Mouse (Mus musculus) limb, embryonic 14.5 days (tissue): ENCODE measurements around the gene Nfix. TPM values are rescaled to one million over a fixed set of nuclear protein-coding genes. Genes with fewer than 3 reads are reported as not detected.
A peak's percentile ranks its signal among the peaks of the same experiment; 100 is the strongest.

ENCODE experiments used
- ATAC-seq: fragments of 200-750 bp; cut with Nextera tagmentation; 2 replicates; pipeline ENCODE4 v1.8.0; 2017; ENCODE audit warnings: low read depth, moderate number of reproducible peaks, moderate TSS enrichment; ENCODE audit not compliant: low FRiP score
- DNase-seq: peaks from one replicate; pipeline ENCODE4 v3.0.0-alpha.2; 2015; ENCODE audit warnings: low spot score
- H3K27ac ChIP-seq: fragments of 300-500 bp; sonication (generic); replicated peaks from 2 replicates; pipeline ENCODE4 v1.5.1; 2014; ENCODE audit warnings: low read depth, mild to moderate bottlenecking, low read length, moderate library complexity, mixed read lengths
- H3K27me3 ChIP-seq: fragments of 300-500 bp; sonication (generic); 2 replicates; pipeline ENCODE4 v1.6.1; 2014; ENCODE audit warnings: low read length, mixed read lengths; ENCODE audit not compliant: control insufficient read depth, insufficient read depth
- H3K36me3 ChIP-seq: fragments of 300-500 bp; sonication (generic); 2 replicates; pipeline ENCODE4 v1.6.1; 2014; ENCODE audit warnings: mild to moderate bottlenecking, low read length, moderate library complexity, mixed read lengths; ENCODE audit not compliant: control insufficient read depth, insufficient read depth
- H3K4me1 ChIP-seq: fragments of 300-500 bp; sonication (generic); 2 replicates; pipeline ENCODE4 v1.6.1; 2014; ENCODE audit warnings: antibody characterized with exemption, low read length, mixed read lengths; ENCODE audit not compliant: control insufficient read depth, insufficient read depth
- H3K4me2 ChIP-seq: fragments of 300-500 bp; sonication (generic); replicated peaks from 2 replicates; pipeline ENCODE4 v1.6.1; 2014; ENCODE audit warnings: low read depth, mild to moderate bottlenecking, low read length, moderate library complexity; ENCODE audit not compliant: severe bottlenecking
- H3K4me3 ChIP-seq: fragments of 300-500 bp; sonication (generic); replicated peaks from 2 replicates; pipeline ENCODE4 v1.5.1; 2014; ENCODE audit warnings: low read length
- H3K9ac ChIP-seq: fragments of 300-500 bp; sonication (generic); 2 replicates; pipeline ENCODE4 v1.6.1; 2014; ENCODE audit warnings: mild to moderate bottlenecking, low read depth, low read length, moderate library complexity; ENCODE audit not compliant: severe bottlenecking
- H3K9me3 ChIP-seq: fragments of 300-500 bp; sonication (generic); 2 replicates; pipeline ENCODE4 v1.6.1; 2016; ENCODE audit warnings: low read length; ENCODE audit not compliant: control insufficient read depth
- POLR2A ChIP-seq: fragments of 200-500 bp; IDR thresholded peaks from 2 replicates; pipeline ENCODE4 v1.8.0; 2012; ENCODE audit warnings: inconsistent platforms, mild to moderate bottlenecking, moderate library complexity, borderline replicate concordance; ENCODE audit not compliant: insufficient read depth, insufficient read length; ENCODE audit errors: extremely low read depth
- WGBS: fragments of 180-500 bp; shearing (Covaris S2); extraction: QIAGEN DNeasy Blood & Tissue Kit; methylation state at CpG from one replicate; pipeline ENCODE4 v1.1.7; 2014; 5-methylcytosine and 5-hydroxymethylcytosine counted together
- polyA plus RNA-seq, 2 experiments: library from polyadenylated mRNA; depleted of rRNA in 1 of 2; stranded (reverse) in 1 of 2; unstranded in 1 of 2; fragments of >200 nt; fragmentation: Nextera tagmentation in 1 of 2; extraction: Ambion mirVana in 1 of 2; gene quantifications; 2 replicates each; pipeline versions ENCODE4 v1.2.1 to v1.2.3; 2012 to 2014

Nfix gene
- polyA plus RNA-seq, 2 experiments: 81.2 to 100 TPM

- Histone ChIP-seq H3K9me3 (no peaks in the 10 kb centered on the region), H3K27ac (no peak overlapping the region), H3K4me2 (peak overlapping the region; percentile 58), H3K4me1 (peaks cover 11% of the 10 kb centered on the region; the same call in 1 of the 2 replicates), H3K36me3 (no peaks in the 10 kb centered on the region), H3K27me3 (no peaks in the 10 kb centered on the region), H3K9ac (peak overlapping the region; percentile 31; the same call in 1 of the 2 replicates), H3K4me3 (peak overlapping the region; percentile 35)
- DNase-seq (peak; percentile 84), ATAC-seq (peak; percentile 79)
- TF ChIP-seq POLR2A: no peak
- WGBS: under 1% methylated on average over 32 of the region's 32 CpGs
These were observed 10.8 kb upstream of the Nfix start for GRCm38 (mm10) chr8:84810896-84811295.

- no peaks in the 10 kb centered on the region for H3K27me3 ChIP-seq
- H3K9me3 ChIP-seq: no peaks in the 10 kb centered on the region
- ATAC-seq: no peak
- no peaks in the 10 kb centered on the region for H3K36me3 ChIP-seq
- H3K4me2 ChIP-seq: no peak overlapping the region
- 73% methylated on average over 5 of the region's 5 CpGs for WGBS
- no peak overlapping the region for H3K9ac ChIP-seq
- no peak overlapping the region for H3K4me3 ChIP-seq
- H3K27ac ChIP-seq: no peak overlapping the region
- no peak for TF ChIP-seq POLR2A
- H3K4me1 ChIP-seq: peaks cover 5% of the 10 kb centered on the region; the same call in 1 of the 2 replicates
- no peak for DNase-seq
These were observed 9.8 kb upstream of the Nfix start for GRCm38 (mm10) chr8:84809941-84810280.

- H3K27ac ChIP-seq: no peak overlapping the region
- ATAC-seq (no peak), DNase-seq (no peak)
- 62% methylated on average over 12 of the region's 12 CpGs for WGBS
- H3K4me1 ChIP-seq: peaks cover 4% of the 10 kb centered on the region; the same call in 1 of the 2 replicates
- H3K4me2 ChIP-seq: no peak overlapping the region
- no peak for TF ChIP-seq POLR2A
- no peak overlapping the region for H3K4me3 ChIP-seq
- no peaks in the 10 kb centered on the region for H3K27me3 ChIP-seq
- H3K36me3 ChIP-seq: no peaks in the 10 kb centered on the region
- H3K9ac ChIP-seq: no peak overlapping the region
- no peaks in the 10 kb centered on the region for H3K9me3 ChIP-seq
These were observed 9.2 kb upstream of the Nfix start for GRCm38 (mm10) chr8:84809109-84809940.

- no peak overlapping the region for H3K9ac ChIP-seq
- H3K36me3 ChIP-seq: no peaks in the 10 kb centered on the region
- 94% methylated on average over 5 of the region's 5 CpGs for WGBS
- ATAC-seq (no peak), DNase-seq (no peak)
- H3K27ac ChIP-seq: no peak overlapping the region
- no peak for TF ChIP-seq POLR2A
- peaks cover 13% of the 10 kb centered on the region for H3K4me1 ChIP-seq
- no peaks in the 10 kb centered on the region for H3K27me3 ChIP-seq
- H3K4me2 ChIP-seq: no peak overlapping the region
- H3K4me3 ChIP-seq: no peak overlapping the region
- no peaks in the 10 kb centered on the region for H3K9me3 ChIP-seq
These were observed 5.9 kb upstream of the Nfix start for GRCm38 (mm10) chr8:84806031-84806430.

GRCm38 (mm10) chr8:84799136-84799931 lies 810 bp downstream of the Nfix start:
- peak; percentile 52 for DNase-seq
- peaks cover 45% of the 10 kb centered on the region for H3K4me1 ChIP-seq
- peak overlapping the region; percentile 93 for H3K4me2 ChIP-seq
- H3K9me3 ChIP-seq: no peaks in the 10 kb centered on the region
- peak; percentile 50; the same call in 1 of the 2 replicates for ATAC-seq
- H3K36me3 ChIP-seq: peaks cover 26% of the 10 kb centered on the region
- no peaks in the 10 kb centered on the region for H3K27me3 ChIP-seq
- peak overlapping the region; percentile 98 for H3K27ac ChIP-seq
- H3K4me3 ChIP-seq: peak overlapping the region; percentile 77
- WGBS: under 1% methylated on average over 51 of the region's 108 CpGs
- no peak for TF ChIP-seq POLR2A
- H3K9ac ChIP-seq: peak overlapping the region; percentile 99
